Mouse (Mus musculus) embryo, embryonic 10.5 days (tissue): ENCODE measurements around the gene Ephb3.

ENCODE experiments used
- DNase-seq: peaks from one replicate; pipeline ENCODE4 v3.0.0-alpha.2; 2015; ENCODE audit warnings: low spot score

Gene Ephb3

DNA sequence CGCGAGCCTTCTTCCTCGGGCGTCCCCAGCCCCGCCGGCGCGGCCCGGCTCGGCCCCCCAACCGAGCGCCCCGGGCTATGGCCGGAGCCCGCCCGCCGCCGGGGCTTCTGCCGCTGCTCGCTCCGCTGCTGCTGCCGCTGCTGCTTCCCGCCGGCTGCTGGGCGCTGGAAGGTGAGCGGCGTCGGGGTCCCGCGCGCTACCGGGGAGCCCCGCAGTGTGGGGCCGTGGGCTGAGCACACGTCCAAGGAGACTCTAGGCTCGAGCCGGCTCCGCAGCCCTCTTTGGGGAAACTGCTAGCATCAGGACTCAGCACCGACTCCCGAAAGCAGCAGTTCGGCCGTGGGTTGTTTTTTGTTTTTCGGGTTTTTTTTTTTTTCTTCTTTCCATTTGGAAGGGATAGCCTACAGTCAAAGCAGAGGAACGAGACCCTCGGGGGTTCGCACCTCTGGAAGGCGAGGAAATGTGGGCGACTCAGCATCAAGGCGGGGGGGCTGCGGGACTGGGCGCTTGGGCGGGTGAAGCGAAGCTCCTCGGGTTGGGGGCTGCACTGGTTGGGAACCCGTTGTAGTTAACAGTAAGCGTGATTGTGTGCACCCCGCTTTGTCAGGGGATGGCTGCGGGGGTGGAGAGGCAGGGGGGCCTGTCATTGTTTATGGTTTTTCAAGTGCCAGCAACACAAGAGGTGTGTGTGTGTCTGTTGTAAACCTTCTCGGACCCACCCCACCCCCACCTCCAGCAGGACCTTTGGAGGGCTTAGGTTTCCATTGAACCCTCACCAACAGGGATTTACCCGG lies 735 bp downstream of the Ephb3 start:
- DNase-seq, result peak; percentile 49

DNA sequence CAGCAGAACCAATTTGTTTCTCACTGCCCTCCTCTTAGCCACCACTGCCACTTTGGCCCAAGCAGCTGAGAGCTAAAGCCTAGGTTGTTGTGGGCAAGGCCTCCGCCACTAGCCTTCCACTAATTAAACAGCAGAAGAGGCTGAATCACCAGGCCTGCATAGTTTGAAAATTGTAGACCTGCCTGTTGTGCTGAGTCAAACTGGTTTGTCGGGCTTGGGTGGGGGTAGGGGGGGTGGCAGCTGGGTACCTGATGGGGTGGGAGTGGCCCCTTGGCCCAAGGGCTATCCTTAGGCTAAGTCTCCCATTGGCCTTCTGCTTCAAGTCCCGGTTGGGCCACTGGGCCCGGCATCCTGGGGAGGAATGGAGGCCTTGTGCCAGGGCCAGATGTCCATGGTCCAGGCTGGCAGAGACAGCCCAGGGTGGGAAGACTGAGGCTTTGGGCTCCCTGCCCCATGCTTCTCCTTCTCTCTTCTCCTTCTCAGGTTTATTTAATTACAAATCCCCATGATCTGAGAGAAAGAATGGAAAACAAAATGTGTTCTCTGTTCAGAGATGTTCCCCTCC lies 3.5 kb downstream of the Ephb3 start:
- no peak for DNase-seq

DNA sequence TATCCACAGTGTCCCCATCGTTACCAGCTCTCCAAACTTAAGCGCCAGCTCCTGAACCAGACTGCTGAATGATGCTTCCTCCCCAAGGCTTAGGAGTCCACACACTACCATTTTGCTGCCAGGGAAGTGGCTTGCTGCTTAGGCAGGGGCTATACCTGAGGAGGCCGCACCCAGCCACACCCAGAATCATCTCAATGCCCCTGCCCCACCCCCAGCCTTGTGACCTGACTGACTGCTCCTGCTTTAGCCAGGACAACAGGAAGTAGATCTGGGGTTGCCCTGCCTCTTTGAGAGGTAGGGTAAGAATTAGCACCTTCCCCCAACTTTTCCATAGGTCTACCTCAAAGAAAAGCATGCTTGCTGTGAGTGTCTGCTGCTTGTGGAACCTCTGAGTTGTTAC lies 4.7 kb downstream of the Ephb3 start:
- no peak for DNase-seq

DNA sequence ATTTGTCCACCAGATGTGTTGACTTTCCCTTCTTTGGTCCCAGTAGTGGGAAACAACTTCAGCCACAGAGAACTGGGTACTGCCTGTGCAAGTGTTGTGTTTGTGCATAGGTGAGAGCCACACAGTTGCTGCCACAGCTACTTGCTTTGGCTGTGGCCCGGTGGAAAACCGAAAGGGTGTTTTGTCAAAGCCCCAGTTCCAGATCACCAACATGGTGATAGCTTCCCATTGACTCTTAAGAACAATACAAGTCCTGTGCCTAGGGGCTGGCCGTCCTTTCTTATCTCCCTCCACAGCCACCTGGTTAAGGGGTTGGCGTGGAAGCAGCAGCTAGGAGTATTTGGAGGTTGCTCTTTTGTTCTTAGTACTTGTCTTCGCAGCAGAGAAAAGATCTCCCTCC lies 5.6 kb downstream of the Ephb3 start:
- DNase-seq, result no peak

DNA sequence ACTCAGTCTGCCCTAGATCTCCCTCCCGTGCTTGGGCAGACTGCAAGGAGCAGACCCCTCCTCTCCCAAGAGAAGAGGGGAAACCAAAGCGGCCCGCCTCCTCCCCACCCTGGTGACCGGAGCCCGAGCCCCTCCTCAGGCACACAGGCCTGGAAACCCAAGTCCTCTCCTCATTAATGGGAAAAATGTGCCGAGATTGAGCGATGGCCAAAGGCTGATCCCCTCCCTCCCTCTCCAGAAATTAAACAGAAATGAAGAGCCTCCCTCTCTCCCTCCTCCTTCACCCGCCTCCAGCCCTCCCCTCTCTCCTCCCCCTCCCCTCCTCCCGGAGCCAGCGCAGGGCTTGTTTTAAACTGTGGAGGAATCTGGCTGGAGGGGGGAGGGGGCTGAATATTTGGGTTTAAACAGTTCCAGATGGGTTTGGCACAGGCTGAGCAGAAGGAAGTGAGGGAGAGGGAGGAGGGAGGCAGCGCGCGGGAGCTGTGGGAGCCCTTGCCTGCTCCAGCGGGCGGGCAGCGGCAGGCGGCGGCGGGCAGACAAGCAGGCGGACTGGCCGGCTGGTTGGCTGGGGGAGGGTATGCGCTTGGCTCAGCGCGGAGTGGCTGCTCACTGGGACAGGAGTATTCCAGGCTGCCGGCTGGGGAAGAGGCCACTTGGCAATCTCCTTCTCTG lies 6.2 kb downstream of the Ephb3 start:
- DNase-seq, result peak; percentile 97

- no peak for DNase-seq
Observed at GRCm38 (mm10) chr16:21211501-21211900, 6.9 kb downstream of the Ephb3 start.

DNA sequence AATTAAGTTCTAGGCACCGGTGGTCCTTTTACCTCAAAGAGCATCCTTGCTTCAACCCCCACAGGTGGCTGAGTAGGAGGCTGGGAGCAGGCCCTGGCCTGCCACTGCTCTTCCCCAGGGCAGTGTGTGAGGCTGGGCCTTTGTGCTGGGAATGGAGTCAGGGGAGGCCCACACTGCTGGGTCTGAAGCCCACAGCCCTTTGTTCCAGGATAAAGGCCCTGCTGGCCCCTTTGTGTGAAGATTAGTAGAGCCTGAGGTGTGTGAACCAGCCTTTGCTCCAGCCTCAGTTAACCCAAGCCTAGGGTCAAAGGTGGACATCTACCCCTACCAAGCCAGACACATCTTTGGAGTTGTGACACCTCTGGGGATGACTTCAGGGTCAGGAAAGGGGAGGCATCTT lies 7.8 kb downstream of the Ephb3 start:
- peak; percentile 67 for DNase-seq

DNA sequence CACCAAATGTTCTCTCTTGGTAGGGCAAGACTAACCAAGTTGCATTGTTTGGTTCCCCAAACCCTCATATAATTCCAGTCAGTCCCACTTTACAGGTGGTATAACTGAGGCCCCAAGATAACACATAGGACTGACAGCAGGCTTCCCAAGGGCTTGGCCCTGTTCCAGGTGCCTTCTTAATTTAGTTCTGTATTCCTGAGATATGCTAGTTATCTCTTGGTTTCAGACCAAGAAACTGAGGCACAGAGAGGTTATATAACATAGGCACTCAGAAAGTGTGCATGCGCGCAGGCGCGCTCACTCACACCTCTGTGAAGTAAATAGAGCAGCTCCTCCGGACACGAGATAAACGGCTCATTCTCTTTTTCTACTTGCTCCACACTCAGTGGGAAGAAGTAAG lies 9.4 kb downstream of the Ephb3 start:
- DNase-seq, result no peak

- DNase-seq, result no peak
Observed at GRCm38 (mm10) chr16:21214803-21215202, 10.2 kb downstream of the Ephb3 start.

DNA sequence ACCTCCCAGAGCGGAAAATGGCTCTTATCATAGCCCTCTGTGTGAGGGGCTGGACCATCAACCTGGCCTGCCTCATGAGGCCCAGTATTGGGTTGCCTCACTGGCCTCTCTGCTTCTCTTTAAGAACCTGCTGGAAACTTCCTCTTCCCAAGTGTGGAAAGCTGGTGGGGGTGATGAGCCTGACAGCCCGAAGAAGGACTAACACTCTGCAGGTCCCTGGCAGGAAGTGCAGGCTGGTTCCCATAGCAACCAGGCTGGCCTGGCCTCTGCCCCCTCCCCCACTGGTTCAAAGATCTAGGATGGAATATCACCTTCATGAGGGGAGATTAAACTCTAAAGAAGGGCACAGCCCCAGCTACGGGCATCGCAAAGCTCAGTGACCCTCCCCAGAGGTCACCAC lies 11.5 kb downstream of the Ephb3 start:
- peak; percentile 83 for DNase-seq

DNA sequence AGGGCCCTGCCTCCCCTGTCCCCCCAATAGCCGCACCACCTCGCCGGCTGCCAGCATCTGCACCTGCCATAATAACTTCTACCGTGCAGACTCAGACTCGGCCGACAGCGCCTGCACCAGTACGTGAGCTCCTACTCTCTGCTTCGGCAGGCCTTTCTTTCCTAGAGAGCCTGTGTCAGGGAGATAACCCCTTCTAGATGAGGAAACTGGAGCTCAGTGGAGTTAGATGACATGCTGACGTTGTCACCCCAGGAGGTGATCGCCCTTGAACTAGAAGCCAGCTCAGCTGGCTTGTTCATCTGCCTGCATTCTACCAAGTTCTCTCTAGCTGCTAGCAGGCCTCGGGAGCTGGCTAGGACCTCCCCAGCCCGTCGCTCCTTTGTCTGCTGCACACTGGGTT lies 12.7 kb downstream of the Ephb3 start:
- DNase-seq, result no peak

DNA sequence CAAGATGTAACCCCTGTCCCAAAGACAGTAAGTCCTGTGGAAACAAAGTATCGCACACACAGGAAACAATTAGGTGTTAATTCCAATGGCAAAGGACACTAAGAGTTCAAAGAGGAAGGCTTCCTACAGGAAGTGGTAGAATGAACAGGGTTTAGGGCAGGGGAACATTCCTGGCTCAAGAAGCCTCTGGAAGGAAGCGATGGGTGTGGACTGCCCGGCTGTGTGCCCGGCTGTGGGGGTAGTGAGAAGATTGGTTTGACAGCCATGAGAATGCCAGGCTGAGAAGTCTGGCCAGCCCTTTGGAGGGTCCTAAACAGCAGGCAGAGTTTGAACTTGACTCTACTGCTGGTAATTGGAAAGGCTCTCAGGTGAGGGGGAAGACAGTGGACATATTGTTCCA lies 15.1 kb downstream of the Ephb3 start:
- no peak for DNase-seq

- DNase-seq, result no peak
Observed at GRCm38 (mm10) chr16:21223038-21223437, 18.5 kb downstream of the Ephb3 start.

DNA sequence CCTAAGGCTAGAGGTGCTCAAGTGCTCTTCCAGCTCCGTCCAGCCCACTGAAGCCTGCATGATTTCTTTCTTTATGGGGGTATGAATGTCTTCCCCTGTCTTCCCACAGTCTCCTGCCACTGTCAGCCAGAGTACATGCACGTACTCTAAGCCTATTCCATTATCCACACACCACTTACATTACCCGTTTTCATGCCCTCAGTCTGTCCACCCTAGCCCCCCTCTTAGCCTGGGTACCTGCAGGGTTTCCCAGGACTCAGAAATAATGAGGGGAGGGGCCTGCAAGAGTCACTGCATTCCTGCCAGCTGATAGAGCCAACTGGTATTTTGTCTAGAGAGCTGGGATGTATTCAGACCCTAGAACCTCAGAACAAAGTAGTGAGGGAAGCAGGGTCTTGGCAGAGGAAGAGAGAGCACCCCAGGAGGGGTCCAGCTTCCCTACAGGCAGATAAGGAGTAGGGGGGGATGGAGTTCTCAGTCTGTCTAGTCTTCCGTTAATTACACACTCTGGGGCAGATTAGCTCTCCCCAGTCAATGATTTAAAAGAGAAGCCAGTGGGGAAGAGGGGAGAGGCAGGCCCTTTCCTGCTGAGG lies 20.2 kb downstream of the Ephb3 start:
- DNase-seq, result no peak

DNA sequence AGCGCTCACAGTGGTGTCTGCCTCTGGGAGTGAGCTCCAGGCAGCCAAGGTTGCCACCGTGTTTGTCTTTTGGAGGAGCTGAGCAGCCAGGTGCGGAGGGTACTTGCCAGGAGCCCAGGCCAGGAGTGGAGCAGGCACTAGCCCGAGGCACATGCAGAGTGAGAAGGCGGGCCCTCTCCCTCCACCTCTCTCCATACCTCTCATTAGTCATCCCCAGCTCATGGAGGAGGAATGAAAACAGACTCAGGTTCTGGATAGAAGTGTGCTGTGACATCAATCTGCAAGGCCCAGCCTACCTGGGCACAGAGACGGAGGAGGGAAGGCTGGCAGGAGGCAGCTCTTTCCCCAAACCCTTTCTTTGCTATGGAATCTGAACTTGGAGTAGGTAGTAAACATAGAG lies 22.1 kb downstream of the Ephb3 start:
- DNase-seq, result no peak

- no peak for DNase-seq
Observed at GRCm38 (mm10) chr16:21235135-21235534, 30.6 kb downstream of the Ephb3 start.

- DNase-seq, result no peak
Observed at GRCm38 (mm10) chr16:21238722-21239121, 34.2 kb downstream of the Ephb3 start.

- DNase-seq, result no peak
Observed at GRCm38 (mm10) chr16:21240547-21240946, 36.0 kb downstream of the Ephb3 start.

DNA sequence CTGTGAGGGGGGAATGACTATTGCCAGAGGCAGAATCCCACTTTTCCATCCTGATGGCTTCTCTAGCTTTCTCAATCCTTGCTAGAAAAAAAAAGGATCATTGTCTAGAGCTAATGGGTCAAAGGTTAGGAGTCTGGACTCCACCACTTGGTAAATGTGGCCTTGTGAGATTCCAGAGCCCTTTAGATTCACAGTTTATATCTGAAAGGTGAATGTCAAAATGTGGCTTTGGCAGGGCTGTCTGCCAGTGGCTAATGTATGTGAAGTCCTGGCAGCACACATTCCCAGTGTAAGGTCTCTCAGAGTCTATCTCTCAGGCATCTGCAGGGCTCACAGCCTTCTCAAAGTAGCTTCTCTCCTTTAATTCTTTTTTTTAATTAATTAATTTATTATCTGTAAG lies 36.5 kb downstream of the Ephb3 start:
- no peak for DNase-seq

- DNase-seq, result peak; percentile 63
Observed at GRCm38 (mm10) chr16:21242946-21243345, 38.4 kb downstream of the Ephb3 start.

DNA sequence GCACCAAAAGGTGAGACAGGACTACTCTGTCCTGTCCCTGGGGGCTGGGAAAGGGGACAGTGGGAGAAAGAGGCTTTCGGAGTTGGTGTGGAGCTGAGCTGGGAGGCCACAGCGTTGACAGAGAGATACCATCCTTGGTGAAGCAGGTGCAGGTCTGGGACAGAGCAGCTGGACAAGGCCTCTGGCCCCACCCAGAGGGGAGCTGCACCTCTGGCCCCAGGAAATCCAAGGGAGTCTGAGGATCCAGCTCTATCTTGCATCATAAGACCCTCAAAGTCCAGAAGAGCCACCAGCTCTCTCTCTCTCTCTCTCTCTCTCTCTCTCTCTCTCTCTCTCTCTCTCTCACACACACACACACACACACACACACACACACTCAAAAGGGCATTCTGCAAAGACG lies 40.2 kb downstream of the Ephb3 start:
- no peak for DNase-seq

DNA sequence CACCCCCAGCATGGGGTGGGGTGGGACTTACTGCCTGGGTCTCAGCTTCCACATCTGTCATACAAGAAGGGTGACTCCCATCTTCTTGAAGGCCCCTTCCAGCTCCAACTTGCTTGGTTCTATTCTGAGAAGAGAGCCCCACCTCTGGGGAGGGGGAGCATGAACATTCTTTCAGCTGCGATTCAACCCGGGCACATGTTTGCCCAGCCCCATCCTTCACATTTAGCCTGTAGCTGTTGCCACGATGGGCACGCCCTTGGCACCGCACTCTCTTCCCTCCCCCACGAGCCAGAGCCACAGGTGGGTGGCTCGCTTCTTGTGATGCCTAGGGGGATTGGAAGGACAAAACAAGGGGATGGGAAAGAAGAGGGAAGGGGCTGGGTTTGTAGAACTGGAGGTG lies 40.8 kb downstream of the Ephb3 start:
- DNase-seq, result no peak

DNA sequence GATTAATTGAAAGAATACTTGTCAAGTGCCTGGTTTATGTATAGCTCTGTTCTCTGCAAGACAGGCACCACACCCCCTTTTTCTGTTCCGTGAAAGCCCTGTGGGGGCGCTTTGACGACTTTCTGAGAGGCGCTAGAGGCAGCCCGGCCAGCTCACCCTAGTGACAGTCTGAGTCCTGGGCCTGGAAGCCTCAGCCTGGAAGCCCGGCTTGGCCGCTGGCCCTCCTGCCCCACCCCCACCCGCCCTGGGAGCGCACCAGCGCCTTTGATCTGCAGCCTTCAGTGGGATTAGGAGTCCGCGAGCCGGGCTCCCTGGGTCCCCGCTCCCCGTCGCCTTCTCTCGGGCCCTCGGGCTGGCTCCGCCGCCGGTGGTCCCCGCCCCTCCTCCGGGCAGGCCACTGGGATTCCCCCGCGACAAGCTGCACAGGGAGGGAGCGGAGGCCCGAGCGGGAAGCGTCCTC lies 41.4 kb downstream of the Ephb3 start:
- DNase-seq, result peak; percentile 96
